Mouse (Mus musculus): ENCODE measurements around the gene Dyrk1a. TPM values are rescaled to one million over a fixed set of nuclear protein-coding genes. Genes with fewer than 3 reads are reported as not detected.

Gene Dyrk1a
- polyA plus RNA-seq, 1 experiment: 20.7 TPM

- Histone ChIP-seq H3ac (ENCODE audit: control insufficient read depth, insufficient read length) (no peak overlapping the region), H3K36me3 (ENCODE audit: control insufficient read depth, insufficient read depth) (no peaks in the 10 kb centered on the region), H3K79me2 (ENCODE audit: control insufficient read depth, insufficient read depth) (peaks cover 100% of the 10 kb centered on the region), H3K4me3 (no peak overlapping the region), H3K4me2 (ENCODE audit: low read depth) (no peak overlapping the region), H3K27me3 (ENCODE audit: control insufficient read depth, insufficient read depth, insufficient read length) (no peaks in the 10 kb centered on the region)
- no peak for TF ChIP-seq POLR2A (IDR thresholded peaks at IDR 0.05; ENCODE audit: insufficient read length, low read depth)
- no peak for TF ChIP-seq SRF (IDR thresholded peaks at IDR 0.05; ENCODE audit: control insufficient read depth, insufficient read length, low read depth)
- no peak for TF ChIP-seq TCF12 (IDR thresholded peaks at IDR 0.05; ENCODE audit: insufficient read depth, poor library complexity, severe bottlenecking)
- TF ChIP-seq E2F4 (IDR thresholded peaks at IDR 0.05; ENCODE audit: insufficient read depth): no peak
- no peak for TF ChIP-seq MYOG (IDR thresholded peaks at IDR 0.05; ENCODE audit: control insufficient read depth in 1 of 3, insufficient read depth in 1 of 3, insufficient read length in 2 of 3, low read depth in 2 of 3)
- TF ChIP-seq MYOD1 (IDR thresholded peaks at IDR 0.05; ENCODE audit: control insufficient read depth in 1 of 3, insufficient read length in 2 of 3, low read depth in 2 of 3): no peak
These were observed 30.3 kb downstream of the Dyrk1a start for GRCm38 (mm10) chr16:94599977-94600724.

- no peak overlapping the region for H3K4me3 ChIP-seq
- peak; percentile 24 for TF ChIP-seq POLR2AphosphoS2 (IDR thresholded peaks at IDR 0.05; ENCODE audit: insufficient read length, low read depth)
- no peak for TF ChIP-seq MYOG (IDR thresholded peaks at IDR 0.05; ENCODE audit: control insufficient read depth in 1 of 3, insufficient read depth in 1 of 3, insufficient read length in 2 of 3, low read depth in 2 of 3)
- peak overlapping the region; percentile 36 for H3K4me2 ChIP-seq (ENCODE audit: low read depth)
- H3ac ChIP-seq (ENCODE audit: control insufficient read depth, insufficient read length): no peak overlapping the region
- no peaks in the 10 kb centered on the region for H3K27me3 ChIP-seq (ENCODE audit: control insufficient read depth, insufficient read depth, insufficient read length)
- peaks cover 100% of the 10 kb centered on the region for H3K79me2 ChIP-seq (ENCODE audit: control insufficient read depth, insufficient read depth)
- H3K36me3 ChIP-seq (ENCODE audit: control insufficient read depth, insufficient read depth): no peaks in the 10 kb centered on the region
These were observed 31.3 kb downstream of the Dyrk1a start for GRCm38 (mm10) chr16:94601089-94601488.

- Histone ChIP-seq H3K4me2 (ENCODE audit: low read depth) (peak overlapping the region; percentile 36), H3ac (ENCODE audit: control insufficient read depth, insufficient read length) (no peak overlapping the region), H3K4me3 (no peak overlapping the region), H3K79me2 (ENCODE audit: control insufficient read depth, insufficient read depth) (peaks cover 100% of the 10 kb centered on the region), H3K36me3 (ENCODE audit: control insufficient read depth, insufficient read depth) (no peaks in the 10 kb centered on the region), H3K27me3 (ENCODE audit: control insufficient read depth, insufficient read depth, insufficient read length) (no peaks in the 10 kb centered on the region)
- no peak for TF ChIP-seq SRF (IDR thresholded peaks at IDR 0.05; ENCODE audit: control insufficient read depth, insufficient read length, low read depth)
- no peak for TF ChIP-seq TCF3 (IDR thresholded peaks at IDR 0.05; ENCODE audit: insufficient read length, low read depth)
These were observed 31.7 kb downstream of the Dyrk1a start for GRCm38 (mm10) chr16:94601540-94601953.

- Histone ChIP-seq H3ac (ENCODE audit: control insufficient read depth, insufficient read length) (no peak overlapping the region), H3K36me3 (ENCODE audit: control insufficient read depth, insufficient read depth) (no peaks in the 10 kb centered on the region), H3K27me3 (ENCODE audit: control insufficient read depth, insufficient read depth, insufficient read length) (no peaks in the 10 kb centered on the region), H3K4me2 (ENCODE audit: low read depth) (peak overlapping the region; percentile 19), H3K4me3 (no peak overlapping the region), H3K79me2 (ENCODE audit: control insufficient read depth, insufficient read depth) (peaks cover 100% of the 10 kb centered on the region)
- TF ChIP-seq MAX (IDR thresholded peaks at IDR 0.05; ENCODE audit: low read depth) (no peak), POLR2A (IDR thresholded peaks at IDR 0.05; ENCODE audit: insufficient read length, low read depth) (no peak), USF1 (IDR thresholded peaks at IDR 0.05; ENCODE audit: low read depth) (no peak), TCF3 (IDR thresholded peaks at IDR 0.05; ENCODE audit: insufficient read length, low read depth) (no peak), MYOD1 (IDR thresholded peaks at IDR 0.05; ENCODE audit: control insufficient read depth in 1 of 3, insufficient read length in 2 of 3, low read depth in 2 of 3) (no peak), TCF12 (IDR thresholded peaks at IDR 0.05; ENCODE audit: insufficient read depth, poor library complexity, severe bottlenecking) (no peak), MYOG (IDR thresholded peaks at IDR 0.05; ENCODE audit: control insufficient read depth in 1 of 3, insufficient read depth in 1 of 3, insufficient read length in 2 of 3, low read depth in 2 of 3) (no peak), REST (IDR thresholded peaks at IDR 0.05; ENCODE audit: insufficient read depth, insufficient read length) (no peak), SRF (IDR thresholded peaks at IDR 0.05; ENCODE audit: control insufficient read depth, insufficient read length, low read depth) (no peak)
These were observed 32.4 kb downstream of the Dyrk1a start for GRCm38 (mm10) chr16:94602188-94602587.

- Histone ChIP-seq H3K79me2 (ENCODE audit: control insufficient read depth, insufficient read depth) (peaks cover 100% of the 10 kb centered on the region), H3K4me3 (no peak overlapping the region), H3K36me3 (ENCODE audit: control insufficient read depth, insufficient read depth) (no peaks in the 10 kb centered on the region), H3ac (ENCODE audit: control insufficient read depth, insufficient read length) (no peak overlapping the region), H3K27me3 (ENCODE audit: control insufficient read depth, insufficient read depth, insufficient read length) (no peaks in the 10 kb centered on the region), H3K4me2 (ENCODE audit: low read depth) (peak overlapping the region; percentile 19)
- TF ChIP-seq E2F4 (IDR thresholded peaks at IDR 0.05; ENCODE audit: insufficient read depth) (no peak), USF1 (IDR thresholded peaks at IDR 0.05; ENCODE audit: low read depth) (no peak), MYOG (IDR thresholded peaks at IDR 0.05; ENCODE audit: control insufficient read depth in 1 of 3, insufficient read depth in 1 of 3, insufficient read length in 2 of 3, low read depth in 2 of 3) (no peak), POLR2AphosphoS2 (IDR thresholded peaks at IDR 0.05; ENCODE audit: insufficient read length, low read depth) (no peak), MAX (IDR thresholded peaks at IDR 0.05; ENCODE audit: low read depth) (no peak), MYOD1 (IDR thresholded peaks at IDR 0.05; ENCODE audit: control insufficient read depth in 1 of 3, insufficient read length in 2 of 3, low read depth in 2 of 3) (no peak), SRF (IDR thresholded peaks at IDR 0.05; ENCODE audit: control insufficient read depth, insufficient read length, low read depth) (no peak), POLR2A (IDR thresholded peaks at IDR 0.05; ENCODE audit: insufficient read length, low read depth) (no peak), CEBPB (IDR thresholded peaks at IDR 0.05; ENCODE audit: insufficient read depth, poor library complexity, severe bottlenecking) (no peak), TCF3 (IDR thresholded peaks at IDR 0.05; ENCODE audit: insufficient read length, low read depth) (no peak), REST (IDR thresholded peaks at IDR 0.05; ENCODE audit: insufficient read depth, insufficient read length) (no peak), TCF12 (IDR thresholded peaks at IDR 0.05; ENCODE audit: insufficient read depth, poor library complexity, severe bottlenecking) (no peak)
These were observed 32.9 kb downstream of the Dyrk1a start for GRCm38 (mm10) chr16:94602730-94603129.
